Mouse (Mus musculus) hindbrain, embryonic 14.5 days (tissue): Measurements from ENCODE around the gene Dnajc17. TPM values are rescaled to one million over a fixed set of nuclear protein-coding genes. Genes with fewer than 3 reads are reported as not detected.

Experiments used
- polyA plus RNA-seq: library from polyadenylated mRNA; unstranded; fragments of >200 nt; fragmentation: Nextera tagmentation; extraction: Ambion mirVana; gene quantifications from 2 replicates; pipeline ENCODE4 v1.2.1, GENCODE M21; 2014

Gene Dnajc17
- polyA plus RNA-seq, 1 experiment from 2014 or later = 20.1 TPM

Other genes starting within 250 kb of the Dnajc17 start
- gene Ccdc32, start 179.4 kb downstream of the Dnajc17 start, polyA plus RNA-seq = 36.0 and 36.5 TPM in 2 replicates
- gene Rpusd2, start 174.0 kb downstream of the Dnajc17 start, polyA plus RNA-seq = 3.6 and 3.9 TPM in 2 replicates
- 6.6 and 8.3 TPM in 2 replicates for gene Knl1, start 161.7 kb downstream of the Dnajc17 start, polyA plus RNA-seq
- gene Rad51, start 96.0 kb downstream of the Dnajc17 start, polyA plus RNA-seq = 8.3 and 11.6 TPM in 2 replicates
- gene Rmdn3, start 51.8 kb downstream of the Dnajc17 start, polyA plus RNA-seq = 39.1 and 42.5 TPM in 2 replicates
- gene Gchfr, start 41.0 kb downstream of the Dnajc17 start, polyA plus RNA-seq = 14.3 and 15.1 TPM in 2 replicates
- gene Gm14137, start 34.3 kb downstream of the Dnajc17 start, polyA plus RNA-seq = 0.40 and 0.66 TPM in 2 replicates
- gene Zfyve19, start 178 bp downstream of the Dnajc17 start, polyA plus RNA-seq = 51.7 and 61.7 TPM in 2 replicates
- gene Ppp1r14d, start 21.1 kb upstream of the Dnajc17 start, polyA plus RNA-seq = not detected in 2 replicates
- gene Spint1, start 28.6 kb upstream of the Dnajc17 start, polyA plus RNA-seq = 0.78 and 0.90 TPM in 2 replicates
- gene Rhov, start 62.5 kb upstream of the Dnajc17 start, polyA plus RNA-seq = 20.9 and 26.9 TPM in 2 replicates
- gene Vps18, start 79.9 kb upstream of the Dnajc17 start, polyA plus RNA-seq = 19.3 and 19.7 TPM in 2 replicates
- gene Dll4, start 117.0 kb upstream of the Dnajc17 start, polyA plus RNA-seq = 3.9 and 4.8 TPM in 2 replicates
- 8.8 and 10.3 TPM in 2 replicates for gene Chac1, start 142.4 kb upstream of the Dnajc17 start, polyA plus RNA-seq